ENCODE assay signal across 21 mouse cellular contexts in the genomic region with DNA sequence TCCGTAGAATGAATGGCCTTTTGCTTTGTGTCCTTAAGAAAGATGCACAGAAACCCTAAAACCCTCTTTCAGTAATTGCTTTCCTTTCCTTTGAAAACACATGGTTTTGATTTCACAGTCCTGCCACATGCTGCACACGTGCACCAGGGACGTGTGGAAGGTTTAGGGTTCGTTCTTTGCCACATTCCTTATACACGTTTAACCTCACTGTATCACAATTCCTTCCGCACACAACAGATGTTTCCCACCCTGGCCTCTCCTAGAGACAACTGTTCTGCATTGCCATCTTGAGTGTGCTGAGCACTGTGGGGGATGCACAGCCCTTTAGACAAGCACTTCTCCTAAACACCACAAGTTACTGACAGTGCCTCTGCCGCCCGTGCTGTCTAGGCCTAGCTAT.
DNase-seq lines count a peak whose midpoint lies in the region; ATAC-seq lines count a peak whose summit lies in the region.
"Had no signal": no experiment of that assay in that cellular context is flagged by ENCODE, and none has a peak within 500 bp of the region (broad histone marks: within the 10 kb centered on the region; RNA-seq: fewer than 3 reads in every experiment).

No protein-coding gene starts in this region.

- H3K79me2 ChIP-seq in macrophage (ENCODE audit: inconsistent target): no peaks in the 10 kb centered on the region

- H3K9me3 ChIP-seq in midbrain, embryonic 11.5 days (ENCODE audit: control insufficient read depth, low read length): no peaks in the 10 kb centered on the region
- H3K9me3 ChIP-seq in midbrain, embryonic 14.5 days (ENCODE audit: control insufficient read depth, low read length): no peaks in the 10 kb centered on the region
- no peaks in the 10 kb centered on the region for H3K9me3 ChIP-seq in heart, embryonic 11.5 days (replicated peaks; ENCODE audit: control insufficient read depth, low read length)
- H3K9me3 ChIP-seq in liver, embryonic 12.5 days (replicated peaks): no peaks in the 10 kb centered on the region
- H3K9me3 ChIP-seq: forebrain, embryonic 13.5 days; midbrain, embryonic 12.5 days had no signal

- no peaks in the 10 kb centered on the region for H3K4me1 ChIP-seq in midbrain, embryonic 11.5 days (ENCODE audit: control insufficient read depth, insufficient read depth, low read length)
- H3K4me1 ChIP-seq in midbrain, embryonic 14.5 days (ENCODE audit: control insufficient read depth, insufficient read depth, low read length): no peaks in the 10 kb centered on the region
- no peaks in the 10 kb centered on the region; the same call in 1 of the 2 replicates for H3K4me1 ChIP-seq in heart, embryonic 11.5 days (ENCODE audit: control insufficient read depth, insufficient read depth, low read length)
- H3K4me1 ChIP-seq in liver, embryonic 12.5 days: no peaks in the 10 kb centered on the region
- H3K4me1 ChIP-seq: forebrain, embryonic 13.5 days had no signal

- H3K27ac ChIP-seq in midbrain, embryonic 11.5 days (ENCODE audit: low read depth, low read length): no peak overlapping the region
- no peak overlapping the region for H3K27ac ChIP-seq in midbrain, embryonic 14.5 days (replicated peaks; ENCODE audit: low read depth, low read length)
- H3K27ac ChIP-seq in macrophage: peak overlapping the region; percentile 7; the same call in 1 of the 2 replicates
- H3K27ac ChIP-seq in heart, embryonic 11.5 days (ENCODE audit: low read depth, low read length): no peak overlapping the region
- no peak overlapping the region for H3K27ac ChIP-seq in liver, embryonic 12.5 days
- H3K27ac ChIP-seq: forebrain, embryonic 13.5 days; midbrain, embryonic 12.5 days had no signal

- DNase-seq in midbrain, embryonic 11.5 days (ENCODE audit: low spot score, missing footprints): peak; percentile 47
- DNase-seq in midbrain, embryonic 14.5 days: no peak
- peak; percentile 36 for DNase-seq in embryo, embryonic 11.5 days (ENCODE audit: low read depth, low spot score)
- DNase-seq in hindlimb bud, embryonic 11.5 days (ENCODE audit: extremely low spot score, low read depth, low spot score): peak; percentile 77
- DNase-seq in layer of hippocampus, adult 9-10 months (ENCODE audit: low spot score): no peak
- DNase-seq: B cell, adult 2 months; cerebellum, adult 8-10 months; gastrocnemius, postnatal 10 days; heart, adult 11 months; kidney, adult 9 months; kidney, postnatal 36 days; liver; lung, adult 18-20 months; lung, postnatal 36 days; right cerebral cortex, postnatal 14 days had no signal

- no peaks in the 10 kb centered on the region for H3K36me3 ChIP-seq in midbrain, embryonic 11.5 days (ENCODE audit: control insufficient read depth, insufficient read depth, low read length)
- no peaks in the 10 kb centered on the region for H3K36me3 ChIP-seq in midbrain, embryonic 14.5 days (ENCODE audit: control insufficient read depth, insufficient read depth, low read length)
- no peaks in the 10 kb centered on the region for H3K36me3 ChIP-seq in macrophage (ENCODE audit: inconsistent target)
- no peaks in the 10 kb centered on the region; the same call in 1 of the 2 replicates for H3K36me3 ChIP-seq in heart, embryonic 11.5 days (ENCODE audit: control insufficient read depth, insufficient read depth, low read length)
- H3K36me3 ChIP-seq in liver, embryonic 12.5 days: no peaks in the 10 kb centered on the region; the same call in 1 of the 2 replicates

- H3K27me3 ChIP-seq in midbrain, embryonic 11.5 days (ENCODE audit: control insufficient read depth, insufficient read depth, low read length): no peaks in the 10 kb centered on the region
- no peaks in the 10 kb centered on the region for H3K27me3 ChIP-seq in midbrain, embryonic 14.5 days (ENCODE audit: control insufficient read depth, insufficient read depth, low read length)
- H3K27me3 ChIP-seq in heart, embryonic 11.5 days (ENCODE audit: control insufficient read depth, insufficient read depth, low read length): no peaks in the 10 kb centered on the region
- H3K27me3 ChIP-seq in liver, embryonic 12.5 days (replicated peaks): no peaks in the 10 kb centered on the region
- H3K27me3 ChIP-seq: forebrain, embryonic 13.5 days; midbrain, embryonic 12.5 days had no signal

- H3K4me3 ChIP-seq in midbrain, embryonic 11.5 days (ENCODE audit: low read depth, low read length): no peak overlapping the region
- no peak overlapping the region for H3K4me3 ChIP-seq in midbrain, embryonic 14.5 days (replicated peaks; ENCODE audit: low read depth, low read length)
- H3K4me3 ChIP-seq in macrophage (ENCODE audit: inconsistent target): no peak overlapping the region
- no peak overlapping the region for H3K4me3 ChIP-seq in heart, embryonic 11.5 days (ENCODE audit: low read depth, low read length)
- no peak overlapping the region for H3K4me3 ChIP-seq in liver, embryonic 12.5 days
- H3K4me3 ChIP-seq: erythroblast, embryonic 14.5 days; forebrain, embryonic 13.5 days; midbrain, embryonic 12.5 days had no signal

- 72% methylated on average over 8 of the region's 8 CpGs for WGBS in midbrain, embryonic 11.5 days
- WGBS in midbrain, embryonic 14.5 days: 77% methylated on average over 8 of the region's 8 CpGs
- WGBS in macrophage (ENCODE audit: missing documents): 88% methylated on average over 7 of the region's 8 CpGs
- WGBS in heart, embryonic 11.5 days (ENCODE audit: insufficient replicate concordance): 72% methylated on average over 8 of the region's 8 CpGs
- WGBS in liver, embryonic 12.5 days (ENCODE audit: insufficient replicate concordance): 64% methylated on average over 8 of the region's 8 CpGs

- ATAC-seq in midbrain, embryonic 11.5 days (ENCODE audit: low FRiP score): no peak
- no peak for ATAC-seq in midbrain, embryonic 14.5 days (ENCODE audit: low FRiP score, low TSS enrichment)
- no peak for ATAC-seq in heart, embryonic 11.5 days (replicated peaks; ENCODE audit: insufficient number of reproducible peaks, low FRiP score, low TSS enrichment)
- no peak for ATAC-seq in liver, embryonic 12.5 days
- ATAC-seq: forebrain, embryonic 13.5 days had no signal

- no peak overlapping the region for H3K9ac ChIP-seq in midbrain, embryonic 11.5 days (ENCODE audit: low read length)
- H3K9ac ChIP-seq in midbrain, embryonic 14.5 days (replicated peaks; ENCODE audit: low read length): no peak overlapping the region
- H3K9ac ChIP-seq in heart, embryonic 11.5 days (ENCODE audit: low read depth, low read length): no peak overlapping the region
- no peak overlapping the region for H3K9ac ChIP-seq in liver, embryonic 12.5 days
- H3K9ac ChIP-seq: forebrain, embryonic 13.5 days; midbrain, embryonic 12.5 days had no signal

- no peak overlapping the region for H3K4me2 ChIP-seq in midbrain, embryonic 11.5 days
- no peak overlapping the region for H3K4me2 ChIP-seq in midbrain, embryonic 14.5 days (ENCODE audit: low read length)
- H3K4me2 ChIP-seq in heart, embryonic 11.5 days: no peak overlapping the region
- no peak overlapping the region for H3K4me2 ChIP-seq in liver, embryonic 12.5 days
- H3K4me2 ChIP-seq: forebrain, embryonic 13.5 days; midbrain, embryonic 12.5 days had no signal

Comparison
In these comparisons a context has a peak if more than half of its experiments do, and no peak if none do; other contexts are left out.
1. DNase-seq: peak in midbrain, embryonic 11.5 days (single experiment), embryo, embryonic 11.5 days (single experiment) and hindlimb bud, embryonic 11.5 days (single experiment); none in midbrain, embryonic 14.5 days (single experiment) and layer of hippocampus, adult 9-10 months (single experiment).